Mouse (Mus musculus): ENCODE results near the gene Vezt. TPM values are rescaled to one million over a fixed set of nuclear protein-coding genes. Genes with fewer than 3 reads are reported as not detected.

Vezt gene
- polyA plus RNA-seq, 1 experiment from 2014 or later: 29.6 TPM

- WGBS: 78% methylated on average over 5 of the region's 5 CpGs
- Histone ChIP-seq H3K36me3 (no peaks in the 10 kb centered on the region), H3K4me1 (peaks cover 11% of the 10 kb centered on the region), H3K27me3 (no peaks in the 10 kb centered on the region), H3K4me2 (replicated peaks) (no peak overlapping the region), H3K4me3 (replicated peaks) (no peak overlapping the region), H3K27ac (replicated peaks) (no peak overlapping the region), H3K9ac (no peak overlapping the region), H3K9me3 (replicated peaks) (no peaks in the 10 kb centered on the region)
- ATAC-seq (ENCODE audit: insufficient number of reproducible peaks, low FRiP score, low TSS enrichment, low read depth): no peak
Observed at GRCm38 (mm10) chr10:93911326-93911725, 124.3 kb downstream of the Vezt start.

GRCm38 (mm10) chr10:93909811-93910446, 125.7 kb downstream of the Vezt start:
- H3K4me1 ChIP-seq: peaks cover under 1% of the 10 kb centered on the region
- H3K4me2 ChIP-seq (replicated peaks): no peak overlapping the region
- H3K4me3 ChIP-seq (replicated peaks): no peak overlapping the region
- H3K27ac ChIP-seq (replicated peaks): no peak overlapping the region
- H3K36me3 ChIP-seq: no peaks in the 10 kb centered on the region
- WGBS: 30% methylated on average over 5 of the region's 5 CpGs
- no peak overlapping the region for H3K9ac ChIP-seq
- H3K27me3 ChIP-seq: no peaks in the 10 kb centered on the region
- ATAC-seq (ENCODE audit: insufficient number of reproducible peaks, low FRiP score, low TSS enrichment, low read depth): no peak
- H3K9me3 ChIP-seq (replicated peaks): no peaks in the 10 kb centered on the region

GRCm38 (mm10) chr10:93909015-93909414, 126.6 kb downstream of the Vezt start:
- Histone ChIP-seq H3K4me2 (replicated peaks) (no peak overlapping the region), H3K27ac (replicated peaks) (no peak overlapping the region), H3K9ac (no peak overlapping the region), H3K4me3 (replicated peaks) (no peak overlapping the region), H3K36me3 (no peaks in the 10 kb centered on the region), H3K27me3 (no peaks in the 10 kb centered on the region), H3K4me1 (no peaks in the 10 kb centered on the region), H3K9me3 (replicated peaks) (no peaks in the 10 kb centered on the region)
- ATAC-seq (ENCODE audit: insufficient number of reproducible peaks, low FRiP score, low TSS enrichment, low read depth): no peak
- 88% methylated on average over 1 of the region's 1 CpGs for WGBS

GRCm38 (mm10) chr10:93908540-93908939, 127.1 kb downstream of the Vezt start:
- Histone ChIP-seq H3K27ac (replicated peaks) (no peak overlapping the region), H3K36me3 (no peaks in the 10 kb centered on the region), H3K4me3 (replicated peaks) (no peak overlapping the region), H3K9me3 (replicated peaks) (no peaks in the 10 kb centered on the region), H3K4me1 (no peaks in the 10 kb centered on the region), H3K27me3 (no peaks in the 10 kb centered on the region), H3K9ac (no peak overlapping the region), H3K4me2 (replicated peaks) (no peak overlapping the region)
- no peak for ATAC-seq (ENCODE audit: insufficient number of reproducible peaks, low FRiP score, low TSS enrichment, low read depth)
- WGBS: 79% methylated on average over 7 of the region's 7 CpGs

GRCm38 (mm10) chr10:93907376-93907775, 128.2 kb downstream of the Vezt start:
- Histone ChIP-seq H3K9ac (no peak overlapping the region), H3K27me3 (no peaks in the 10 kb centered on the region), H3K9me3 (replicated peaks) (no peaks in the 10 kb centered on the region), H3K36me3 (no peaks in the 10 kb centered on the region), H3K4me2 (replicated peaks) (no peak overlapping the region), H3K4me1 (no peaks in the 10 kb centered on the region), H3K27ac (replicated peaks) (no peak overlapping the region), H3K4me3 (replicated peaks) (no peak overlapping the region)
- WGBS: 16% methylated on average over 10 of the region's 10 CpGs
- ATAC-seq (ENCODE audit: insufficient number of reproducible peaks, low FRiP score, low TSS enrichment, low read depth): no peak

GRCm38 (mm10) chr10:93899907-93900306, 135.7 kb downstream of the Vezt start:
- WGBS: 89% methylated on average over 11 of the region's 11 CpGs
- Histone ChIP-seq H3K4me3 (replicated peaks) (no peak overlapping the region), H3K4me1 (no peaks in the 10 kb centered on the region), H3K4me2 (replicated peaks) (no peak overlapping the region), H3K9me3 (replicated peaks) (no peaks in the 10 kb centered on the region), H3K27ac (replicated peaks) (no peak overlapping the region), H3K9ac (no peak overlapping the region), H3K27me3 (no peaks in the 10 kb centered on the region), H3K36me3 (no peaks in the 10 kb centered on the region)
- ATAC-seq (ENCODE audit: insufficient number of reproducible peaks, low FRiP score, low TSS enrichment, low read depth): no peak

GRCm38 (mm10) chr10:93899303-93899702, 136.3 kb downstream of the Vezt start:
- 65% methylated on average over 2 of the region's 2 CpGs for WGBS
- H3K27ac ChIP-seq (replicated peaks): no peak overlapping the region
- no peak for ATAC-seq (ENCODE audit: insufficient number of reproducible peaks, low FRiP score, low TSS enrichment, low read depth)

GRCm38 (mm10) chr10:93897043-93897646, 138.5 kb downstream of the Vezt start, which contains the start of gene Metap2:
Metap2 (minus strand) TSS chr10:93897093.
- Histone ChIP-seq H3K4me3 (replicated peaks) (no peak within 1 kb of the TSS), H3K27ac (replicated peaks) (no peak within 1 kb of the TSS), H3K4me2 (replicated peaks) (no peak within 1 kb of the TSS), H3K9me3 (replicated peaks) (no peaks in the 10 kb centered on the region), H3K9ac (no peak within 1 kb of the TSS), H3K36me3 (no peaks in the 10 kb centered on the region), H3K27me3 (no peaks in the 10 kb centered on the region), H3K4me1 (no peaks in the 10 kb centered on the region)
- no peak for ATAC-seq (ENCODE audit: insufficient number of reproducible peaks, low FRiP score, low TSS enrichment, low read depth)
- 63% methylated on average over 7 of the region's 7 CpGs for WGBS

More at GRCm38 (mm10) chr10:93899303-93899702, 136.3 kb downstream of the Vezt start:
- H3K4me3 ChIP-seq (replicated peaks): no peak overlapping the region
- no peaks in the 10 kb centered on the region for H3K9me3 ChIP-seq (replicated peaks)
- H3K27me3 ChIP-seq: no peaks in the 10 kb centered on the region
- H3K36me3 ChIP-seq: no peaks in the 10 kb centered on the region
- H3K4me2 ChIP-seq (replicated peaks): no peak overlapping the region
- H3K9ac ChIP-seq: no peak overlapping the region
- no peaks in the 10 kb centered on the region for H3K4me1 ChIP-seq

- 88% methylated on average over 4 of the region's 4 CpGs for WGBS
- H3K9ac ChIP-seq: no peak overlapping the region
Observed at GRCm38 (mm10) chr10:93892551-93892950, 143.1 kb downstream of the Vezt start.

GRCm38 (mm10) chr10:93891031-93891430, 144.6 kb downstream of the Vezt start:
- Histone ChIP-seq H3K9ac (no peak overlapping the region), H3K36me3 (peaks cover 9% of the 10 kb centered on the region; the same call in 1 of the 2 replicates), H3K4me1 (peaks cover 9% of the 10 kb centered on the region), H3K9me3 (replicated peaks) (no peaks in the 10 kb centered on the region), H3K4me2 (replicated peaks) (no peak overlapping the region), H3K27me3 (no peaks in the 10 kb centered on the region), H3K27ac (replicated peaks) (no peak overlapping the region), H3K4me3 (replicated peaks) (no peak overlapping the region)
- 93% methylated on average over 1 of the region's 1 CpGs for WGBS
- ATAC-seq (ENCODE audit: insufficient number of reproducible peaks, low FRiP score, low TSS enrichment, low read depth): no peak

More at GRCm38 (mm10) chr10:93892551-93892950, 143.1 kb downstream of the Vezt start:
- H3K4me3 ChIP-seq (replicated peaks): no peak overlapping the region
- H3K4me1 ChIP-seq: peaks cover 9% of the 10 kb centered on the region
- no peaks in the 10 kb centered on the region for H3K9me3 ChIP-seq (replicated peaks)
- H3K36me3 ChIP-seq: no peaks in the 10 kb centered on the region
- no peak for ATAC-seq (ENCODE audit: insufficient number of reproducible peaks, low FRiP score, low TSS enrichment, low read depth)
- H3K27ac ChIP-seq (replicated peaks): no peak overlapping the region
- H3K4me2 ChIP-seq (replicated peaks): no peak overlapping the region
- no peaks in the 10 kb centered on the region for H3K27me3 ChIP-seq

GRCm38 (mm10) chr10:93890565-93890964, 145.1 kb downstream of the Vezt start:
- H3K4me1 ChIP-seq: peaks cover 9% of the 10 kb centered on the region
- WGBS: 70% methylated on average over 4 of the region's 4 CpGs
- H3K9me3 ChIP-seq (replicated peaks): no peaks in the 10 kb centered on the region
- peak overlapping the region; percentile 92; the same call in 1 of the 2 replicates for H3K27ac ChIP-seq (replicated peaks)
- no peak for ATAC-seq (ENCODE audit: insufficient number of reproducible peaks, low FRiP score, low TSS enrichment, low read depth)
- H3K9ac ChIP-seq: no peak overlapping the region
- peak overlapping the region; percentile 96 for H3K4me3 ChIP-seq (replicated peaks)
- peaks cover 13% of the 10 kb centered on the region for H3K36me3 ChIP-seq
- H3K4me2 ChIP-seq (replicated peaks): peak overlapping the region; percentile 62; the same call in 1 of the 2 replicates
- H3K27me3 ChIP-seq: no peaks in the 10 kb centered on the region

Measured in embryonic facial prominence, embryonic 15.5 days (tissue).